Comparison of ENCODE assay signal across 8 mouse cellular contexts in the genomic region with DNA sequence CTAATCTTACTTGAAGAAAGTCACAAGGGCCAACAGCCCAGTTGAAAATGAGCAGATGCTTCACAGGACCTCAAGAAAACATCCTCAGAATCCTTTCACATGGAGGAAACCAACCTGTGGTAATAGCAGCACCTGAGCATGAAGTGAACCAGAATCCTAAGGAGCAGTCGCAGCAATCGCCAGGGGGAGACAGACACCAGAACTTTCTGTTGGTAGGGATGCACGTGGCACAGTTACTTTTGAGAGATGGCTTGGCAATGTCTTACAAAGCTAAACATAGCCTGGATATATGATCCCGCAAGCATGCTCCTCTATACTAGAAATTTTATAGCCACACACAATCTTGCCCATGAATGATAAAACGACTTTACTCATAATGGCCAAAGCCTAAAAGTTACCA.
A peak's percentile ranks its signal among the peaks of the same experiment; 100 is the strongest.
DNase-seq lines count a peak whose midpoint lies in the region; ATAC-seq and TF ChIP-seq lines count a peak whose summit lies in the region.

No protein-coding gene starts in this region.

- no peak for ATAC-seq in heart, embryonic 12.5 days (ENCODE audit: insufficient number of reproducible peaks, low FRiP score)
- no peak for ATAC-seq in stomach, postnatal 0 days (ENCODE audit: low FRiP score, low TSS enrichment)
- ATAC-seq in midbrain, embryonic 15.5 days (replicated peaks), result no peak

- DNase-seq in heart, adult 18-20 months, result peak; percentile 23 to 36
- DNase-seq in thymus, adult 2 months, result peak; percentile 39
- DNase-seq in thymus, adult 18-20 months, result no peak
- DNase-seq in embryonic facial prominence, embryonic 10.5 days (ENCODE audit: low spot score), result peak; percentile 19
- peak; percentile 10 to 49 for DNase-seq in left cerebral cortex, postnatal 25 days (ENCODE audit: low spot score in 2 of 2)
- DNase-seq in stomach, postnatal 0 days (ENCODE audit: low spot score), result peak; percentile 52

- no peak overlapping the region for H3K4me3 ChIP-seq in heart, embryonic 12.5 days
- no peak overlapping the region for H3K4me3 ChIP-seq in thymus, adult 2 months (ENCODE audit: control insufficient read depth, insufficient read depth, low read length)
- H3K4me3 ChIP-seq in embryonic facial prominence, embryonic 10.5 days, result no peak overlapping the region
- H3K4me3 ChIP-seq in stomach, postnatal 0 days (ENCODE audit: low read depth, low read length), result no peak overlapping the region
- H3K4me3 ChIP-seq in midbrain, embryonic 15.5 days, result no peak overlapping the region

- TF ChIP-seq POLR2A in thymus, adult 2 months (IDR thresholded peaks at IDR 0.05; ENCODE audit: control insufficient read depth, extremely low read depth, insufficient read depth, low read length, poor library complexity), result no peak

- H3K4me1 ChIP-seq in heart, embryonic 12.5 days (replicated peaks), result no peaks in the 10 kb centered on the region
- no peaks in the 10 kb centered on the region for H3K4me1 ChIP-seq in thymus, adult 2 months (replicated peaks; ENCODE audit: control insufficient read depth, insufficient read depth, low read length)
- no peaks in the 10 kb centered on the region for H3K4me1 ChIP-seq in embryonic facial prominence, embryonic 10.5 days
- no peaks in the 10 kb centered on the region for H3K4me1 ChIP-seq in stomach, postnatal 0 days (replicated peaks; ENCODE audit: control insufficient read depth, insufficient read depth)
- no peaks in the 10 kb centered on the region for H3K4me1 ChIP-seq in midbrain, embryonic 15.5 days

- H3K9ac ChIP-seq in heart, embryonic 12.5 days, result no peak overlapping the region
- H3K9ac ChIP-seq in stomach, postnatal 0 days (ENCODE audit: low read length), result no peak overlapping the region
- H3K9ac ChIP-seq in midbrain, embryonic 15.5 days, result no peak overlapping the region

- H3K9me3 ChIP-seq in heart, embryonic 12.5 days (replicated peaks), result no peaks in the 10 kb centered on the region
- H3K9me3 ChIP-seq in embryonic facial prominence, embryonic 10.5 days, result no peaks in the 10 kb centered on the region
- H3K9me3 ChIP-seq in stomach, postnatal 0 days (ENCODE audit: control insufficient read depth, low read length), result no peaks in the 10 kb centered on the region
- no peaks in the 10 kb centered on the region for H3K9me3 ChIP-seq in midbrain, embryonic 15.5 days

- intact Hi-C loops in left cerebral cortex, postnatal 25 days (cut with DNase I), result loop anchor here (5.0 kb wide), 1 partner anchor 154 kb away; no protein-coding TSS in a partner anchor

- H3K27ac ChIP-seq in heart, embryonic 12.5 days (ENCODE audit: poor library complexity, severe bottlenecking), result no peak overlapping the region
- H3K27ac ChIP-seq in thymus, adult 2 months (ENCODE audit: control insufficient read depth, insufficient read depth, low read length), result no peak overlapping the region
- H3K27ac ChIP-seq in embryonic facial prominence, embryonic 10.5 days (replicated peaks), result no peak overlapping the region
- H3K27ac ChIP-seq in stomach, postnatal 0 days (replicated peaks), result no peak overlapping the region
- no peak overlapping the region for H3K27ac ChIP-seq in midbrain, embryonic 15.5 days

- H3K4me2 ChIP-seq in heart, embryonic 12.5 days, result no peak overlapping the region
- no peak overlapping the region for H3K4me2 ChIP-seq in stomach, postnatal 0 days (replicated peaks; ENCODE audit: low read depth)
- H3K4me2 ChIP-seq in midbrain, embryonic 15.5 days, result no peak overlapping the region

- H3K27me3 ChIP-seq in heart, embryonic 12.5 days (replicated peaks), result no peaks in the 10 kb centered on the region
- H3K27me3 ChIP-seq in thymus, adult 2 months (ENCODE audit: control insufficient read depth, insufficient read depth, low read length), result no peaks in the 10 kb centered on the region
- H3K27me3 ChIP-seq in embryonic facial prominence, embryonic 10.5 days (replicated peaks; ENCODE audit: low read depth, poor library complexity, severe bottlenecking), result no peaks in the 10 kb centered on the region
- H3K27me3 ChIP-seq in stomach, postnatal 0 days (ENCODE audit: control insufficient read depth, insufficient read depth, low read length), result no peaks in the 10 kb centered on the region
- H3K27me3 ChIP-seq in midbrain, embryonic 15.5 days (replicated peaks), result no peaks in the 10 kb centered on the region

- 48% methylated on average over 5 of the region's 5 CpGs for WGBS in heart, embryonic 12.5 days
- 51% methylated on average over 5 of the region's 5 CpGs for WGBS in thymus, adult 2 months
- WGBS in embryonic facial prominence, embryonic 10.5 days, result 61% methylated on average over 5 of the region's 5 CpGs
- WGBS in stomach, postnatal 0 days, result 41% methylated on average over 5 of the region's 5 CpGs
- WGBS in midbrain, embryonic 15.5 days, result 53% methylated on average over 5 of the region's 5 CpGs

- no peak for TF ChIP-seq CTCF in thymus, adult 2 months (IDR thresholded peaks at IDR 0.05; ENCODE audit: borderline replicate concordance, control insufficient read depth, extremely low read depth, insufficient read depth, low read length, poor library complexity)
- peak; percentile 78 for TF ChIP-seq CTCF in stomach, postnatal 0 days (IDR thresholded peaks at IDR 0.05; ENCODE audit: low read depth)

- TF ChIP-seq EP300 in stomach, postnatal 0 days (optimal IDR thresholded peaks at IDR 0.05), result no peak

- no peaks in the 10 kb centered on the region for H3K36me3 ChIP-seq in heart, embryonic 12.5 days
- no peaks in the 10 kb centered on the region for H3K36me3 ChIP-seq in thymus, adult 2 months (ENCODE audit: control insufficient read depth, insufficient read depth, low read length)
- no peaks in the 10 kb centered on the region for H3K36me3 ChIP-seq in embryonic facial prominence, embryonic 10.5 days (replicated peaks)
- H3K36me3 ChIP-seq in stomach, postnatal 0 days (ENCODE audit: control insufficient read depth, insufficient read depth, low read length), result no peaks in the 10 kb centered on the region
- no peaks in the 10 kb centered on the region for H3K36me3 ChIP-seq in midbrain, embryonic 15.5 days (replicated peaks)

Comparison
In these comparisons a context has a peak if more than half of its experiments do, and no peak if none do; other contexts are left out.
1. DNase-seq: peak in heart, adult 18-20 months (2 of 2), thymus, adult 2 months (single experiment), embryonic facial prominence, embryonic 10.5 days (single experiment), left cerebral cortex, postnatal 25 days (2 of 2) and stomach, postnatal 0 days (single experiment); none in thymus, adult 18-20 months (0 of 2).